Mouse (Mus musculus) limb, embryonic 15.5 days (tissue): ENCODE data around the gene Irx4. TPM values are rescaled to one million over a fixed set of nuclear protein-coding genes. Genes with fewer than 3 reads are reported as not detected.

Experiments
- ATAC-seq: fragments of 200-750 bp; cut with Nextera tagmentation; 2 replicates; pipeline ENCODE4 v1.8.0; 2017; ENCODE audit warnings: low read depth, moderate TSS enrichment; ENCODE audit not compliant: insufficient number of reproducible peaks, low FRiP score, low TSS enrichment
- H3K27ac ChIP-seq: fragments of 300-500 bp; sonication (generic); 2 replicates; pipeline ENCODE4 v1.5.1; 2015; ENCODE audit warnings: moderate library complexity, mild to moderate bottlenecking, inconsistent platforms
- H3K27me3 ChIP-seq: fragments of 300-500 bp; sonication (generic); 2 replicates; pipeline ENCODE4 v1.6.1; 2015; ENCODE audit warnings: inconsistent platforms
- H3K36me3 ChIP-seq: fragments of 300-500 bp; sonication (generic); 2 replicates; pipeline ENCODE4 v1.6.1; 2015; ENCODE audit warnings: inconsistent platforms
- H3K4me1 ChIP-seq: fragments of 300-500 bp; sonication (generic); 2 replicates; pipeline ENCODE4 v1.6.1; 2015; ENCODE audit warnings: inconsistent platforms
- H3K4me2 ChIP-seq: fragments of 300-500 bp; sonication (generic); 2 replicates; pipeline ENCODE4 v1.6.1; 2015; ENCODE audit warnings: mild to moderate bottlenecking, inconsistent platforms
- H3K4me3 ChIP-seq: fragments of 300-500 bp; sonication (generic); 2 replicates; pipeline ENCODE4 v1.5.1; 2015; ENCODE audit warnings: mild to moderate bottlenecking, inconsistent platforms
- H3K9ac ChIP-seq: fragments of 300-500 bp; sonication (generic); 2 replicates; pipeline ENCODE4 v1.6.1; 2015; ENCODE audit warnings: inconsistent platforms
- H3K9me3 ChIP-seq: fragments of 300-500 bp; sonication (generic); 2 replicates; pipeline ENCODE4 v1.6.1; 2016; ENCODE audit warnings: inconsistent platforms
- WGBS: fragments of 180-500 bp; shearing (Covaris S2); methylation state at CpG from one replicate; pipeline ENCODE4 v1.1.7; 2015; 5-methylcytosine and 5-hydroxymethylcytosine counted together
- polyA plus RNA-seq: library from polyadenylated mRNA; unstranded; fragments of >200 nt; fragmentation: Nextera tagmentation; extraction: Ambion mirVana; gene quantifications from 2 replicates; pipeline ENCODE4 v1.2.1, GENCODE M21; 2015

Irx4 gene
- polyA plus RNA-seq: 8.7 and 9.5 TPM in 2 replicates

DNA sequence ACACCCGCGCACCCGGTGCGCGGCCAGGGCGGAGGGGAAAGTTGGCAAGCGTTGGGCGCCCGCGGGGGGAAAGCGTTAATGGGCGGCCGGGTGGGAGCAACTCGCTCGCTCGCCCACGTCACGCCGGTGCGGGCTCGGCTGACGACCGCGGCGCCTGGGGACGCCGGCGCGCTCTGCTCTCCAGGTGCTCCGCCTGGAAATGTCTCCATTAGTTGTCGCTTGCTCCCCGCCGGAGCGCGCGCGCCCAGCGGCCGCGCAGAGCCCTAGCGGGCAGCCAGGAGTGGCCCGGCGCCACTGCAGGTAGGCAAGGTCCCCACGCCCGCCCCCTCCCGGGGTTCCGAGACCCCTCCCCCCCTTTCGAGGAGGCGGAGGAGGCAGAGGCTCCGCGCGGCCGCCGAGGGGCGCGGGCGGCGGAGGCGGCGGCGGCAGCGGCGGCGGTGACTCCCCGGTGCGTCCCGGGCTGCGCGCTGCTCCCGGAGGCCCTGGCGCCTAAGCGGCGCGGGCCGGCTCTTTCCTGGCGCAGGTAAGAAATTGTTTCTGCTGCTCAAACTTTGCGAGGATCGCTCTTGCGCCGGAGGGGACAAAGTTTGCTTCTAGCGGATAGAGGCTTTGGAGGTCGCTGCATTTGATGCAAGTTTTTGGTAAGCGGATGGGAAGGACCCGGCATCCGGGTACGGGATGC is at the start of gene Irx4:
TSS of gene Irx4 (plus strand) at position 126 of the 682 bp plus-strand sequence.
- peak within 1 kb of the TSS; percentile 17 for H3K9ac ChIP-seq
- no peak for ATAC-seq

DNA sequence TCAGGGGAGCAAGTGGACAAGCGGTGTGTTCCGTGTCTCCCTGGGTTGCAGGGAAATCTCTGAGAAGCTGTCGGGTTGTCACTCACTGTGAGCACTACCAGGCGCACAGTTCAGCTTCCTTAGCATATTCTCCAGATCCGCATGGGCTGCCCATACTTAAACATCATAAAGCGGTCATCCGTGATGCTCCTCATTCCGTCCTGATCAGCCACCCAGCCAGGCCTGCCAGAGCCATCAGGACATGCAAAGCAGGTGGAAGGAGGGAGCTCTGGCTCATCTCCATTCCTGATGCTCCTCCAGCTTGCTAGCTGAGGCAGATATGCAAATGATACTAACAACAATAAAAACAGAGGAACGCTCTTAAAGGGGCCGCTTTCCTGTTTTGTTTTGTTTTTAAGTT is 46.0 kb upstream of the Irx4 start:
- H3K27ac ChIP-seq: no peak overlapping the region
- 51% methylated on average over 10 of the region's 10 CpGs for WGBS
- H3K9me3 ChIP-seq: no peaks in the 10 kb centered on the region
- no peaks in the 10 kb centered on the region for H3K4me1 ChIP-seq
- no peaks in the 10 kb centered on the region for H3K27me3 ChIP-seq
- no peak overlapping the region for H3K4me3 ChIP-seq
- no peak overlapping the region for H3K9ac ChIP-seq
- no peak overlapping the region for H3K4me2 ChIP-seq
- H3K36me3 ChIP-seq: no peaks in the 10 kb centered on the region
- no peak for ATAC-seq

More for the DNA sequence above, at the start of gene Irx4:
- WGBS: under 1% methylated on average over 80 of the region's 86 CpGs
- H3K27me3 ChIP-seq: peaks cover 86% of the 10 kb centered on the region
- peaks cover 38% of the 10 kb centered on the region for H3K4me1 ChIP-seq
- H3K4me2 ChIP-seq: peak within 1 kb of the TSS; percentile 77
- H3K36me3 ChIP-seq: no peaks in the 10 kb centered on the region
- H3K27ac ChIP-seq: peak within 1 kb of the TSS; percentile 47; the same call in 1 of the 2 replicates
- no peaks in the 10 kb centered on the region for H3K9me3 ChIP-seq
- peak within 1 kb of the TSS; percentile 46 for H3K4me3 ChIP-seq

DNA sequence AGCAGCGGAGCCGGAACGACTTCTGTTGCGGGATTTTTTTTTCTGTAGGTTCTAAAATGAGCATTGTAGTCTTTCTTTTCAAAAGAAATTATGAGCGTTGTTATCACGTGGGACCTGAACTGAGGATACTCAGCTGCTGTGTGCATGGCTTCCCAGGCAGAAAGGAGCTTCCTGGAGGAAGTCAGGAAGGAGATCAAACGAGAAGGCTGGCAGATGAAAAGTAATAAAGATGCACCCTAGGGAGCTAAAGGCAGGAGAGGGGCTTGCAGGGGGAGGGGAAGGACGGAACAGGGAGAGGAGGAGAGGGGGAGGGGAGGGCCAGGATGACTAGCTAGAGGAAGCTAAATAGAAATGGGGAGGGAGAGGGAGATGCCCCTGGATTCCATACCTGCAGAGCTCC is 23.8 kb upstream of the Irx4 start:
- no peak overlapping the region for H3K9ac ChIP-seq
- H3K36me3 ChIP-seq: no peaks in the 10 kb centered on the region
- H3K27me3 ChIP-seq: no peaks in the 10 kb centered on the region
- 36% methylated on average over 8 of the region's 8 CpGs for WGBS
- ATAC-seq: no peak
- H3K4me3 ChIP-seq: no peak overlapping the region
- H3K4me1 ChIP-seq: no peaks in the 10 kb centered on the region
- no peak overlapping the region for H3K4me2 ChIP-seq
- no peaks in the 10 kb centered on the region for H3K9me3 ChIP-seq
- H3K27ac ChIP-seq: no peak overlapping the region

DNA sequence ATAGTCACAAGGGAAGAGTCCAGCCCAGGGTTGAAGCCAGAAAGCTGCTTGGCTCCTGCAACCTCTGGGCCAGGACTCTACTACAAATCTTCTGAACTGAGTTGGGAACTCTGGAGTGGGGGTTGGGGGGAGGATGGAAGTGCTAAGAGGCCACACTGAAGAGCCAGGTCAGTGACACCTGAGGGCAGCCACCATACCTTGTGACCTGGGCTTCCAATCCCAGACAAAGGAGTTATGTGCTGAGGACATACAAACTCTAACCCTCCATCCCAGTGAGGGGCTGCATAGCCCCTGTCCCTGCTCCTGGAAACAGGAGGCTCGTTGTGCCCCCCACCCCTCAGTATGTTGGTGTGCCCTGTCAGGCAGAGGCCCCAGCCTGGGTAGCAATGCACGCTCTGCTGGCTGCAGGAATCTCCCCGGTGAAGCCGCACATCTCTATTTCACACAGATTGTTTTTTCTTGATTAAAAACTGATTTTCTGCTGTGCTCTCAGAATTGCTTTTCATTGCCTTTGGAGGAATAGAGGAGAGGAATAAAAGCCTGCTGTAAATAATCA is 21.0 kb upstream of the Irx4 start:
- Histone ChIP-seq H3K4me2 (no peak overlapping the region), H3K36me3 (no peaks in the 10 kb centered on the region), H3K4me3 (no peak overlapping the region), H3K4me1 (no peaks in the 10 kb centered on the region), H3K9me3 (no peaks in the 10 kb centered on the region), H3K9ac (no peak overlapping the region), H3K27me3 (no peaks in the 10 kb centered on the region), H3K27ac (no peak overlapping the region)
- ATAC-seq: no peak
- WGBS: 72% methylated on average over 4 of the region's 4 CpGs

DNA sequence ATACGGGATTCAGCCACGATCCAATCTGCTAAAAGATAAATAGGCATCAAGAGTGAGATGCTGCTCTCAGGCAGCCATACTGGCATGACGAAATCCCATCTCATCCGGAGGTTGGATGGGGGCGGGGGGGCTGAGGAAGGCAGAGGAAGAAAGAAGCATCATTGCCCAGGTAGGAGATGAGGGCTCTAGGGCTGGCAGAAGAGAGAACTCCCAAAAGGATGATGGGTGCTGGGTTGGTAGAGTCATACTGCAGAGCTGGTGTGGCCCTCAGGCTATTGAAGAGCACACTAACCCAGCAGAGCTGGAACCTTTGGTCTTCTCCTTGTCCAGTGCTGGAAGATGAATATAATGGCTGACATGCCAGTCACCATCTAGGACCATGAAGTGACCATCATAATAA is 17.7 kb upstream of the Irx4 start:
- WGBS: 94% methylated on average over 5 of the region's 5 CpGs
- Histone ChIP-seq H3K36me3 (no peaks in the 10 kb centered on the region), H3K4me3 (no peak overlapping the region), H3K27ac (no peak overlapping the region), H3K9ac (no peak overlapping the region), H3K4me1 (no peaks in the 10 kb centered on the region), H3K27me3 (no peaks in the 10 kb centered on the region), H3K4me2 (no peak overlapping the region), H3K9me3 (no peaks in the 10 kb centered on the region)
- no peak for ATAC-seq

DNA sequence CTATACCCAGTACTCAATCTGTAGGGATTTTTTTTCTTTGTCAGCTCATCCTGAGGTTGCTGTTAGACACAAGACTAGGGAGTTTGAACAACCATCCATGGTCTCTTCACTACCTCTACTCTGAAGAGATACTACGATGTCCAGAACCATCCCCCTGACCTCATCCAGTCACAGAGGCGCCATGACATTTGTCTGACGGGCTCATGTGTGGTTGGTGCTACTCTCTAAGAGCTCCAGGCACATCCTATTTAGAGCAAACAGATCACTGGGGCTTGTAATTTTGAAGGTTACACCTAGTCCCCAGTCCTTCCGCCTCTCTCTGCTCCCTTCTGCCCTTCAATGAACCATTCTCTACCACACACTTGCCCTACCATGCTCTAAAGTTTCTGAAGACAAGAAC is 13.3 kb upstream of the Irx4 start:
- 90% methylated on average over 4 of the region's 4 CpGs for WGBS
- H3K9me3 ChIP-seq: no peaks in the 10 kb centered on the region
- no peak overlapping the region for H3K4me2 ChIP-seq
- no peaks in the 10 kb centered on the region for H3K4me1 ChIP-seq
- H3K27me3 ChIP-seq: peaks cover 14% of the 10 kb centered on the region; the same call in 1 of the 2 replicates
- no peak overlapping the region for H3K4me3 ChIP-seq
- H3K27ac ChIP-seq: no peak overlapping the region
- ATAC-seq: no peak
- no peak overlapping the region for H3K9ac ChIP-seq
- no peaks in the 10 kb centered on the region for H3K36me3 ChIP-seq

DNA sequence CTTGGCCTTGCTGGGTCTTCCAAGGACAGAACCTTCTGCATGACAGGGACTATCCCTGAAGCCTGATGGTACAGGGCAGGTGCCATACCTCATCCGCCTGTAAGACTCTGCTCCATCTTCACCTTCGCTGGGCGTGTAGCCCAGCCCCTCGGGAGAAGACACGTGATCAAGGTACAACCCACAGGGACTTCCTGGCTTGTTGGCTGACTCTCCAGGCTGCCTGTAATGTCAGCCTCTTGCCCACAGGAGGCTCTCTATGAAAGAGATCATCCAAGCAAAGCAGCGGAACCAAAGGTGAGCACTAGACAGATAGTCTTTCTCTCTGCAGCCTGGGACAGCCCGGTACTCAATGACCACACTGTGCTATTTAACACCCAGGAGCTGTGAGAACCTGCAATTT is 9.1 kb upstream of the Irx4 start:
- H3K9me3 ChIP-seq: no peaks in the 10 kb centered on the region
- H3K36me3 ChIP-seq: no peaks in the 10 kb centered on the region
- WGBS: 30% methylated on average over 7 of the region's 7 CpGs
- H3K27ac ChIP-seq: no peak overlapping the region
- H3K4me1 ChIP-seq: no peaks in the 10 kb centered on the region
- no peak for ATAC-seq
- H3K9ac ChIP-seq: no peak overlapping the region
- H3K4me2 ChIP-seq: no peak overlapping the region
- peaks cover 14% of the 10 kb centered on the region for H3K27me3 ChIP-seq
- H3K4me3 ChIP-seq: no peak overlapping the region

DNA sequence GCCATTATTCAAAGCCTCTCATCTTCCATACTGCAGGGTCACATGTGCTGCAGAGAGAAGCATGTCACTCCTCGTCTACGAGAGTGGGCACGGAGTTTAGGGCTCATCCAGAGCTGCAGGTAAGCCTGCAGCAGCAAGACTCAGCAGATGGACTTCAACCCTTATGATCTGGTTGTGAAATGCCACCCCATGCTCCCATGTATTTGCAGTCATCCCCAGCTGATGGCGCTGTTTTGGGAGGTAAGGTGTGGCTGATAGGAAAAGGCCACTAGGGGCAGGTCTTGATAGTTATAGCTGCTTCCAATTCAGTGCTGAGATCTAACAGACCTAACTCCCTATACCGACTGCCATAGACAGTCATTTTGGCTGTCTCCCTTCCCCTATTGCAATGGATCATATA is 8.3 kb upstream of the Irx4 start:
- H3K4me3 ChIP-seq: no peak overlapping the region
- H3K36me3 ChIP-seq: no peaks in the 10 kb centered on the region
- ATAC-seq: no peak
- no peak overlapping the region for H3K27ac ChIP-seq
- whole genome bisulfite sequencing: 56% methylated on average over 5 of the region's 5 CpGs
- no peak overlapping the region for H3K4me2 ChIP-seq
- H3K27me3 ChIP-seq: peaks cover 16% of the 10 kb centered on the region
- no peaks in the 10 kb centered on the region for H3K9me3 ChIP-seq
- no peaks in the 10 kb centered on the region for H3K4me1 ChIP-seq
- H3K9ac ChIP-seq: no peak overlapping the region

DNA sequence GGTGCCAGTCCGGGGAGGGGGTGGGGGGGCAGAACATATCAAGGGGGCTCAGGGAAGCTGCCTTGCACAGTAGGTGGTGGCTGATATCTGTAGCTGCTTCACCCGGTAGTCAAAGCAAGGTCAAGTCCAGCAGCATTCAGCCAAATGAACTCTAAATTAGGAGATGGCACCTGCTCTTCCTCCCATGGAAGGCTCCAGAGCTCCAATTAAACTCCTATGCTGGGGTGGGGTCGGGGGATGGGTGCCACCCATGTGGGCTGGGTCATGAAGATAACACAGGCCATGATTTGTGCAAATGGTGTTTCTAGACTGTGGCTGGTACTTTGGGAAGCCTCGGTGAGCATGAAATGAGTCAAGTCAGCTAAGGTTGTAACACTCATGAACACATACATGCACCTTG is 1.9 kb upstream of the Irx4 start:
- WGBS: 50% methylated on average over 4 of the region's 4 CpGs
- Histone ChIP-seq H3K9ac (no peak overlapping the region), H3K4me1 (peaks cover 22% of the 10 kb centered on the region), H3K36me3 (no peaks in the 10 kb centered on the region), H3K9me3 (no peaks in the 10 kb centered on the region), H3K27ac (no peak overlapping the region), H3K4me3 (no peak overlapping the region), H3K27me3 (peaks cover 66% of the 10 kb centered on the region), H3K4me2 (no peak overlapping the region)
- ATAC-seq: no peak

DNA sequence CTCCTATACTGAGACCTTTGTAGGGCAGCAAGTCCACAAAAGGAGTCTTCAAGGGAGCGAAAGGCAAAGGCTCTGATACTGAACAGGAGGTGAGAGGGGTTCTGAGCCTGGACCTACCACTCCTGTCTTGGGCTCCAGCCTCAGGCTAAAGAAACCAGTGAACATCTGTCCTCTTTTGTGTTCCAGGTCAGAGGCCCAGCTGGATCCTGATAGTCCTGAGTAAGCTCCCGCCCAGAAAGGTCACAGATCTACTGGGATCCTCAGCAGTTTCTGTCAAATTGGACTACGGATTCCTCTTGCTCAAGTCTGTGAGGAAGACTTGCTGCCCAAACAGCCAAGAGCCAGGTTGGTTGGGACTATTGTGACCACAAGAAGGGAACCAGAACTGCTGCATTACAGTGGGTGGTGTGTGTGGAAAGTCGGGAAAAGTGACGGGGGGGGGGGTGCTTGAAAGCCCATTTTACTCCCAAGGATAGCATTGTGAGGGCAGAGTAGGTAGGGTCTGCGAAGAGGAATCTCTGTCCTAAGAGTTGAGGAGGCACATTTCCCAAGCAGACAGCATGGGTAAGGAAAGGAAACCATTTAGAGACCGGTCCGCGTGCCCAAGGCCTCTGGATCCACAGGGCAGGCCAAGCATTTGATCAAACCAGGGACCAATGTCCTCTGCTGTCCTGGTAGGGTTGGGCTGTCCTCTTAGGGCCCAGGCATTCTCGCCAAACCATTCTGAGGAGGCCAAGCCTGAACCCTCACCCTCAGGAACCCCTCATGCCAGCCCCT is 514 bp upstream of the Irx4 start:
- peaks cover 79% of the 10 kb centered on the region for H3K27me3 ChIP-seq
- H3K4me1 ChIP-seq: peaks cover 32% of the 10 kb centered on the region
- no peaks in the 10 kb centered on the region for H3K36me3 ChIP-seq
- H3K9me3 ChIP-seq: no peaks in the 10 kb centered on the region
- peak overlapping the region; percentile 77 for H3K4me2 ChIP-seq
- peak overlapping the region; percentile 46 for H3K4me3 ChIP-seq
- ATAC-seq: no peak
- WGBS: 18% methylated on average over 10 of the region's 10 CpGs
- H3K9ac ChIP-seq: no peak overlapping the region
- peak overlapping the region; percentile 47; the same call in 1 of the 2 replicates for H3K27ac ChIP-seq

DNA sequence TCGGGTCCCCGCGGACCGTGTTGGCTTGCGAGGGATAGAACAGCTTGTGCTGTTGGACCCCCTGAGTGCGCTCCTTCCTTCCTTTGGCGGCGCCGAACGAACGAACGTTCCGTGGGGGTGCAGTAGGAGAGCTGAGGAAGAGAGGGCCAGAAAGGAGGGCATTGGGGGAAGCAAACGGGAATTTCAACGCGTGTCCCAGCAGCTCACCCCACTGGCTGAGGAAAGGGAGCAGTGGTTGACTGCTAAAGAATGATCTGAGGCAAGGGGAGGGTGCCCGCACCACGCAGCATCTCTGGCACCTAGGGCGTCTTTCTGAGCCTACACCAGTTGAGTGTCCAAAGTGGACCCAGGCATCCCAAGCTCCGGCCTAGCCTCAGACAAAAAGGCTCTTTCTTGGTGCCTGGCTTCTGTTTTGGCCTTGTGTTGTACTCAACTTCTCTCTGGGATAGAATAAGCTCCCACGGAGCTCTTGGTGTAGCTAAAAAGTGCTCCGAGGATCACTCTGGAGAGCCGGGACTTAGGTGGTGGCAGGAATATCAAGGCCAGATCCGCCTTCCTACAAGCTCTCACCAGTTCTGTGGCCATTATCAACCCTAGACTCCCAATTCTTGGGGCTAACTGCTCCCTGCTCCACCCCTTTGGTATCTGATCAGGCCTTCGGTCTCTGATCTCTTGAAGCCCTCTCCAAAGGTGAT is 904 bp downstream of the Irx4 start:
- peaks cover 40% of the 10 kb centered on the region for H3K4me1 ChIP-seq
- H3K27ac ChIP-seq: no peak overlapping the region
- 6% methylated on average over 25 of the region's 25 CpGs for WGBS
- H3K4me3 ChIP-seq: peak overlapping the region; percentile 46
- no peaks in the 10 kb centered on the region for H3K36me3 ChIP-seq
- ATAC-seq: no peak
- peak overlapping the region; percentile 77 for H3K4me2 ChIP-seq
- peak overlapping the region; percentile 17; the same call in 1 of the 2 replicates for H3K9ac ChIP-seq
- no peaks in the 10 kb centered on the region for H3K9me3 ChIP-seq
- H3K27me3 ChIP-seq: peaks cover 92% of the 10 kb centered on the region
